Mouse (Mus musculus) thymus, postnatal 36 days (tissue): ENCODE results near the gene Fes.
A peak's percentile ranks its signal among the peaks of the same experiment; 100 is the strongest.

Experiments
- DNase-seq, 2 experiments: peaks; one replicate each; pipeline ENCODE4 v3.0.0; 2022; ENCODE audit warnings: mixed read lengths in 2 of 2

Gene Fes

GRCm38 (mm10) chr7:80374280-80374679, 13.5 kb downstream of the Fes start:
- DNase-seq = no peak

DNA sequence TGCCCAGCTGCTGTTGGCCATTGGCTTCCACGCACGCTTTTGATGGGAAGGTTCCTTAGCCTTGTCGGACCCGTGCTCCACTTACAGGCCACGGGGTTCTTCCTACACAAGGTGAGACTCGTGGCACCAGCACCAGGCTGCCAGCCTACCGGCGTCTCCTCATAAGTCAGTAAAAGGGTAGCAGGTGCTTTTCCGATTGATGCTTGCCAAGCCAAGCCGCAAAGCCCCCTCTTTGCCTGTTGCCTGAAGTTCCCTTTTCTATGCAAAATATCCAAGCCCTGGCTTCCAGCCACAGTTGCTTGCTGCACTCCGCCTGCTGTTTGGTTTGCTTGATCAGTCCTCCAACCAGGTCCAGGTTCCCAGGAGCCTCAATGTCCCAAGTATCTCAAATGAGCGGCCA, 13.9 kb downstream of the Fes start:
- DNase-seq = peak; percentile 48 to 60

- DNase-seq = no peak
Measured at GRCm38 (mm10) chr7:80373352-80373751, 14.4 kb downstream of the Fes start.

GRCm38 (mm10) chr7:80372667-80373066, 15.1 kb downstream of the Fes start:
- DNase-seq = peak; percentile 44 to 64

GRCm38 (mm10) chr7:80372166-80372565, 15.6 kb downstream of the Fes start:
- no peak for DNase-seq

- peak; percentile 87 to 91 for DNase-seq
Measured at GRCm38 (mm10) chr7:80371041-80371751, 16.6 kb downstream of the Fes start, which contains the start of gene Man2a2. Gene Man2a2 (minus strand): TSS chr7:80371375.

- peak; percentile 86 to 90 for DNase-seq
Measured at GRCm38 (mm10) chr7:80370649-80371040, 17.1 kb downstream of the Fes start.

- DNase-seq = no peak
Measured at GRCm38 (mm10) chr7:80369967-80370431, 17.7 kb downstream of the Fes start.

DNA sequence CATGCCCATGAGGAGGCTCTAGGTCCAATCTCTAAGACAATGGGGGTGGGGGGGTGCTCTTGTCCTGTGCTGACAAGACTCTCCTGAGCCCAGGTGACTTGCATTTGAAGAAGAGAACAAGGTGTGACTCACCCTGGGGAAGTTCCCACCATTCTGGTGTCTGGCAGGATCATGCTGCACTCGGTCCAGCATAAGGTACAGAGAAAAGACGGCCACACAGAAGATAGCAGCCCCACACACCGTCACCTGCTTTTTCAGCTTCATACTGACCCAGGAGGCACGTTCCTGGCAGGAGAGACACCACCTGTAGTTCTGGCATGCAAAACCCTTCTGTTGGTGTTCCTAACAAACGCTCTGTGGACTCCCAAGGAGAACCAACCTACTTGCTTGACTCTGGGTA, 18.3 kb downstream of the Fes start:
- no peak for DNase-seq

DNA sequence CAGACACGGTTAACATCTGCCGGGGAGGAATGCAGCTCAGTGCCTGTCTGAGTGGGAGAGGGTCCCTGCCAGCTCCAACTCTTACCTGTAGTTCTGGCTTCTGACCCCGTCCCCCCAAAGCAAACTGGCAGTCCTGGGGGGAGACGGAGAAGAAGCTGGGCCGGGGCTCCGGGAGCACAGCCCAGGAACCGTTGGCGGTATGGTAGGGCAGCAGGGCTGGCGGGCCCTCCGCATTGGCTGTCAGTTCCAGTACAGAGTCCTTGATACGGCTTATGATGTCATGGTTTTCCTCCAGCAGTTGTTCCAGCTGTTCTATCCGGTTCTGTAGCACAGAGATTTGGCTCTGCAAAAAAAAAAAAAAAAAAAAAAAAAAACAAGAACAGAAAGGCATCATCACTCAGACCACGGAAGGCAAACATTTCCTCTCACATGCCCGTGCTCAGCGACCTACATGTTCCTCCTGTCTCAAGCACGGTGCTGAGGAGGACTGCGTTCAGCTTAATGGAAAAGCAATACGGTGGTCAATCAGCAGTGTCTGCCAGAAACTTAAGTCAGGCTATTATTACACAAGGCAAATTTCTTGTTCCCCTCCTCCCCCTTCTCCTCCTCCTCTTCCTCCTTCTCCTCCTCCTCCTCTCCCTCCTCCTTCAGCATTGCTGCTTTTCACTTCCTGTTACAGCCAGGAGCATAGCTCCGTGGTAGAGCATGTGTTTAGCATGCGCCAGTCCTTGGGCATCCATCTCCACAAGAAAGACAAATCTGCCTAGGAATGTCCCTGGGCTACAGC, 18.9 kb downstream of the Fes start:
- DNase-seq = peak in 1 of 2 experiments; percentile 23

- no peak for DNase-seq
Measured at GRCm38 (mm10) chr7:80368009-80368408, 19.7 kb downstream of the Fes start.

- no peak for DNase-seq
Measured at GRCm38 (mm10) chr7:80367232-80367631, 20.5 kb downstream of the Fes start.

- no peak for DNase-seq
Measured at GRCm38 (mm10) chr7:80365759-80366158, 22.0 kb downstream of the Fes start.

GRCm38 (mm10) chr7:80360435-80360834, 27.3 kb downstream of the Fes start:
- DNase-seq = no peak

GRCm38 (mm10) chr7:80358039-80358438, 29.7 kb downstream of the Fes start:
- DNase-seq = no peak

DNA sequence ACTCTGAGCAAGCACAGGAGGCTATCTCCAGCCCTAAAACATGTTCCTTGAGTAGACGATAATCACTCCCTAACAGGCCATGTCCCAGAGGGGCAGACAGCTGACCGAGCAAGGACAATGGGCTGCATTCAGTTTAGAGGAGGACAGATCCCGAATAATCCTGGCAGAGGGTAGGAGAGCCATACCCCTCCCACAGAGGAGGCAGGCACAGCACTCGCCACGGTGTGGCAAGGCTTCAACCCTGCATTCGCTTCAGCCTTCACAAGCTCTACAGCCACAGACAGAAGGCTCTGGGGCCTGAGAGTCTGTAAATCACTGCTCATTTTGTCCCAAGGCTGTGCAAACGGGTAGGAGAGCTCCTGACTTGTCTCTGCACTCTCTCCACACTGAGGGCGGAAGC, 30.6 kb downstream of the Fes start:
- DNase-seq = no peak

DNA sequence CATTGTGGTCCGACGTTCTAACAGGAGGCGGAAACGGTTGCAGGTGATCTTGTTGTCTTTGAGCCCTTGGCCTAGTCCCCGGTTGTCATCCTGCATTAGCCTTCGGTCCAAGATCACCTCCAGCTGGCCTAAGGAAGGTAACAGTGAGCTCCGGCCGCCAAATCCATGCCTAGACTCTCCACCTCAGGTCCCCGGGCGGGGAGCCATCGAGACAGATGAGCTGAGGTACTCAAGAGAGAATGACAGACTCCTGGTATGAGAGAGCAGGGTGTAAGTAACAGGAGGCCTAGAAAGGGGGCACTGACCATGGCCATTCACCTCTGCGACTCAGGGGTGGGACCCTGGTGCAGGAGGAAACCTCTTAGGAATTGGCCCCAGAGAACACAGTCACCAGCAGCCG, 31.4 kb downstream of the Fes start:
- DNase-seq = no peak

DNA sequence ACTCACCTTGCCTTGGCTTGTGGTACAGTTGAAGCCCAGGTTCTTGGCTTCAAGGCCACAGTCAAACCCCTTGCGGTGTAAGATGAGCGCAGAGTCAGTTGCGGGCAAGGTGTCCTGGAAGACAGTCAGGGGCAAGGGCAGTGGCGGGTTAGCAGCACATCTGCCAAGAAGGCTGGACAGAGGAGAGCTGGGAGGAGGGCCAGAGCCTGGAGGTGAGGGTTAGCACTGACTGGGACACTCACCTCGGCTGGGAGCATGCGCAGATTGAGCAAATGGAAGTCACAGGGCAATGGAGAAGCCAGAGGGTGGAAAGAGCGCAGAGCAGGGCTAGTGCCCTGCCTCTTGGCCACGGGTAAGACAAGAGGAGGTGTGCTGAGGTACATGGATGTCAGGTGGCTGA, 34.8 kb downstream of the Fes start:
- no peak for DNase-seq

GRCm38 (mm10) chr7:80350808-80351207, 36.9 kb downstream of the Fes start:
- no peak for DNase-seq

DNA sequence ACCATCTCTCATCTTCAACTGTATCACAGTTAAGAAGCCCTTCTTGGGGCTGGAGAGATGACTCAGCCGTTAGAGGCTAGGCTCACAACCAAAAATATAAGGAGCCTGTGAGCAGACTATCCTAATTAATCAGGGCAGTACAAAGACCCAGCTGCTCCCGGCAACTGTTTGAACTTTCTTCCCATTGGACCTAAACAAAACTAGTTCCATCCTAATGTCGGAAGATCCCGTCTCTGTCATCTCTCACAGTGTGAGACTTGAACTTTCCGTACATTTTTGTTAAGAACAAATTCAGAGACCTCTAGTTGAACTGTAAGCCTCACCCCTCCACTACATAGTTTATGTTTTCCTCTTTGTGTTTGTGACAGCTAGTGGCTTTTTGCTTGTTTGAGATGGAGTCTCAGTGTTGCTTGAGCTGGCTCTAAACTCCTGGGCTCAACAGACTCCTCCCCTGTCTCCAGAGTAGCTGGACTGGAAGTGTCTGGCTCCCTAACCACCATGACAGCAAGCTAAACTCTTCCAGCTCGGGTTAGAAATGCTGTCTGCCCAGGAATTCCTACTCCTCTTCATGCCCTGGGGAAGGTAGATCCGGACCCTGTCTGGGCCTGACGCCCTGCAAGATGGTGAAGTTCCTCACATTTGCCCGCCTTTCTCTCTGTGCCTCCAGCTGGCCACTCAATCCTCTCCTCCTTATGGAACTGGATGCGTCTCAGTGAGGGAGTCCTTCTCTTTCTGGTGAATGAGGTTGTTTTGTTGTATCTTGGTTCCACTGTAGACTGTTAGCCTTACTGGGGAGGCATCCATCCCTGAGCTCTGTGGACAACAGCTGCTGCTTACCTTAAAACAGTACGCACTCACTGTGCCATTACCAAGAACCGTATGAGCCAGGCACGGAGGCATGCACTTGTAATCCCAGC, 39.8 kb downstream of the Fes start:
- no peak for DNase-seq

GRCm38 (mm10) chr7:80346830-80347229, 40.9 kb downstream of the Fes start:
- DNase-seq = no peak

DNA sequence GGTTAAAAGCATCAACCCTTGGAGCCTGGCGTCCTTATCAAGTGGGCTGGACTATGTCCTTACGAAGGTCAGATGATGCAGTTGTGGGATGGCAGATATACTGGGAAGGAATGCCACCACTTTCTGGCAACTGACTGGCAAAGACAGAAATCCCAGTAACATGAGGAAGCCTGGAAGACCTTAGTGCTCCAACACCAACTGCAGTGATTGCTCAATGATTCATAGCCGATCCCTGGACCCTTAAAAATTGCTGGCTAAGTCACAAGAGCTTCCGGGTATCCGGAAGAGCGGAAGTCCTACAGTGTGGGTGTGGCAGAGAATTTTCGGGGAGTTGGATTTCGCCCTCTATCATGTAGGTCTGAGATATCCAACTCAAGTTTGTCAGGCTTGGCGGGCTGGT, 41.6 kb downstream of the Fes start:
- DNase-seq = no peak
